Mouse (Mus musculus) heart, embryonic 16.5 days (tissue): ENCODE results near the gene Zfp358. TPM values are rescaled to one million over a fixed set of nuclear protein-coding genes. Genes with fewer than 3 reads are reported as not detected.

Source experiments
- ATAC-seq: fragments of 200-750 bp; cut with Nextera tagmentation; replicated peaks from 2 replicates; pipeline ENCODE4 v1.8.0; 2017; ENCODE audit warnings: moderate number of reproducible peaks; ENCODE audit not compliant: insufficient read depth, low FRiP score; ENCODE audit errors: extremely low read depth
- H3K27ac ChIP-seq: fragments of 300-500 bp; sonication (generic); 2 replicates; pipeline ENCODE4 v1.5.1; 2014; ENCODE audit warnings: mild to moderate bottlenecking, low read length, control low read depth, moderate library complexity
- H3K27me3 ChIP-seq: fragments of 300-500 bp; sonication (generic); 2 replicates; pipeline ENCODE4 v1.6.1; 2014; ENCODE audit warnings: low read length, mixed read lengths; ENCODE audit not compliant: control insufficient read depth, insufficient read depth
- H3K36me3 ChIP-seq: fragments of 300-500 bp; sonication (generic); 2 replicates; pipeline ENCODE4 v1.6.1; 2014; ENCODE audit not compliant: control insufficient read depth, insufficient read depth
- H3K4me1 ChIP-seq: fragments of 300-500 bp; sonication (generic); 2 replicates; pipeline ENCODE4 v1.6.1; 2014; ENCODE audit warnings: low read length, mixed read lengths; ENCODE audit not compliant: control insufficient read depth, insufficient read depth
- H3K4me2 ChIP-seq: fragments of 300-500 bp; sonication (generic); 2 replicates; pipeline ENCODE4 v1.6.1; 2014; ENCODE audit warnings: low read depth, mild to moderate bottlenecking, control low read depth, low read length
- H3K4me3 ChIP-seq: fragments of 300-500 bp; sonication (generic); 2 replicates; pipeline ENCODE4 v1.5.1; 2014; ENCODE audit warnings: mild to moderate bottlenecking, control low read depth, low read length
- H3K9ac ChIP-seq: fragments of 300-500 bp; sonication (generic); 2 replicates; pipeline ENCODE4 v1.6.1; 2014; ENCODE audit warnings: low read length, control low read depth
- H3K9me3 ChIP-seq: fragments of 300-500 bp; sonication (generic); replicated peaks from 2 replicates; pipeline ENCODE4 v1.6.1; 2016; ENCODE audit warnings: low read length; ENCODE audit not compliant: control insufficient read depth
- WGBS: fragments of 180-500 bp; shearing (Covaris S2); extraction: QIAGEN DNeasy Blood & Tissue Kit; methylation state at CpG from one replicate; pipeline ENCODE4 v1.1.7; 2014; 5-methylcytosine and 5-hydroxymethylcytosine counted together
- polyA plus RNA-seq: library from polyadenylated mRNA; unstranded; fragments of >200 nt; fragmentation: Nextera tagmentation; extraction: Ambion mirVana; gene quantifications from 2 replicates; pipeline ENCODE4 v1.2.1, GENCODE M21; 2015

Zfp358 gene
- polyA plus RNA-seq, 1 experiment from 2014 or later = 30.8 TPM

DNA sequence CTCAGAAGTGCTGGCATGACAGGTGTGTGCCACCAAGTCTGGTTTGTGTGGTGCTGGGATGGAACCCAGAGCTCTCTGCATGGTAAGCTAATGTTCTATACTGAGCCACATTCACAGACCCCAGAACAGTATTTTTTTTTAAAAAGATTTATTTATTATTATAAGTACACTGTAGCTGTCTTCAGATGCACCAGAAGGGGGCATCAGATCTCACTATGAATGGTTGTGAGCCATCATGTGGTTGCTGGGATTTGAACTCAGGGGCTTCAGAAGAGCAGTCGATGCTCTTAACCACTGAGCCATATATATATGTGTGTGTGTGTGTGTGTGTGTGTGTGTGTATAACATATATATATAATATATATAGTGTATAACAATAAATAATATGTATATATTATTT lies 24.1 kb upstream of the Zfp358 start:
- Histone ChIP-seq H3K4me1 (peaks cover 4% of the 10 kb centered on the region), H3K4me2 (no peak overlapping the region), H3K27ac (no peak overlapping the region), H3K9ac (no peak overlapping the region), H3K9me3 (no peaks in the 10 kb centered on the region), H3K36me3 (no peaks in the 10 kb centered on the region), H3K27me3 (no peaks in the 10 kb centered on the region), H3K4me3 (no peak overlapping the region)
- WGBS = 100% methylated on average over 1 of the region's 1 CpGs
- ATAC-seq = no peak

GRCm38 (mm10) chr8:3470562-3470961 lies 22.4 kb upstream of the Zfp358 start, which contains the start of gene Tex45:
Gene Tex45, plus strand, starts transcription at chr8:3470862.
- Histone ChIP-seq H3K4me2 (no peak within 1 kb of the TSS), H3K9ac (no peak within 1 kb of the TSS), H3K27ac (no peak within 1 kb of the TSS), H3K4me3 (no peak within 1 kb of the TSS), H3K27me3 (peaks cover 2% of the 10 kb centered on the region; the same call in 1 of the 2 replicates), H3K36me3 (no peaks in the 10 kb centered on the region), H3K4me1 (peaks cover 4% of the 10 kb centered on the region), H3K9me3 (no peaks in the 10 kb centered on the region)
- no peak for ATAC-seq

DNA sequence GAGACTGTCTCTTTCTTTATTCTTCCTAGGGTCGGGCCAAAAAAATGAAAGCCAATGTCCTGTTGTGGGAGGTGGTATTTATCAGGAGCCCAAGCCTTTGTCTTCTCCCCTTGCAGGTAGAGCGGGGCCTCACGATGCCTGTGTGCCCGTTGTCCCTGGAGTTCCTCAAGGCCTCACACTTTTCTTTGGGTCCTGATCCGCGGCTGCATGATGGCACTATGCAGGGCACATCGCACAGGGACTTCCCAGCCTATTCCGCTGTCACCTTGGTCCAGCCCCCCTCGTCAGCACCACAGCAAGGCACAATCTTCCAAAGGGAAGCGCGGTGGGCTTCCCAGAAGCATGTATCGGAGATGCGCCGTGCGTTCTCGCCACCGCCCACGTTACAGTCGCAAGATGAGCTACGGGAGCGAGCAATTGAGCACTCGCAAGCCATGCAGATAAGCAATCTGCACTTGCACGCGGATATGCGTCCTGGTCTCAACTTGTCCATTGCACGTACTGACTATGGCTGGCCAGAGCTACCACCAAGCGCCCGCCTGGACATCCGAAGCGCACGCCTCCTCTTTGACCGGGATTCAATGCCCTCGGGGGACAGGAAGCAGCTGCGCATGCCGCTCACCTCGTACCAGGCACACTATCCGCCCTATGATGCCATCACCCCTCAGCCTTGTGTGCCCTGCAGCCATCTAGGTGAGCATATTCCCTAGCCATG lies 17.1 kb upstream of the Zfp358 start:
- H3K36me3 ChIP-seq = no peaks in the 10 kb centered on the region
- peaks cover 4% of the 10 kb centered on the region; the same call in 1 of the 2 replicates for H3K27me3 ChIP-seq
- H3K9me3 ChIP-seq = no peaks in the 10 kb centered on the region
- no peak for ATAC-seq
- WGBS = 21% methylated on average over 37 of the region's 37 CpGs
- H3K4me1 ChIP-seq = peaks cover 4% of the 10 kb centered on the region; the same call in 1 of the 2 replicates
- H3K9ac ChIP-seq = peak overlapping the region; percentile 45
- peak overlapping the region; percentile 73 for H3K4me2 ChIP-seq
- peak overlapping the region; percentile 45 for H3K4me3 ChIP-seq
- H3K27ac ChIP-seq = no peak overlapping the region

- H3K9me3 ChIP-seq = no peaks in the 10 kb centered on the region
- H3K9ac ChIP-seq = no peak overlapping the region
- H3K4me3 ChIP-seq = no peak overlapping the region
- WGBS = 55% methylated on average over 4 of the region's 4 CpGs
- no peak overlapping the region for H3K27ac ChIP-seq
- H3K27me3 ChIP-seq = peaks cover 6% of the 10 kb centered on the region; the same call in 1 of the 2 replicates
- H3K36me3 ChIP-seq = no peaks in the 10 kb centered on the region
- no peak overlapping the region for H3K4me2 ChIP-seq
- no peak for ATAC-seq
- peaks cover 4% of the 10 kb centered on the region; the same call in 1 of the 2 replicates for H3K4me1 ChIP-seq
Measured at GRCm38 (mm10) chr8:3480221-3480785, 12.6 kb upstream of the Zfp358 start.

DNA sequence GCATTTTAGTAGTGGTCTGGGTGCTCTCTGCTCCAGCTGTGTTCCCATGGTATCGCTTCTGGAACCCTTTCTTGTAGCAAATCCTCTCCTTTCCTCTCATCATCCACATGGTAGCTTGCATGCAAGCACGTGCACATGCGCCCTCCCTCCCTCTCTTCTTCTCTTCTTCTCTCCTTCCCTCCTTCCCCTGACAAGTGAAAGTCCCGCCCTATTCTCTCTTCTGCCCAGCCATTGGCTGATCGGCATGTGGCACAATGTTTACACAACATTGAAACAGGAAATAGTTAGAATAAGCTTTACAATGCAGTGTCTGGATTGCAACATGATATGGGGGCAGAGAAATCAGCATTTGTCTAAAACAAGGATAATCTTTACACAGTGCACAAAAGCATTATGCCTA lies 11.3 kb upstream of the Zfp358 start:
- H3K4me1 ChIP-seq = no peaks in the 10 kb centered on the region
- H3K4me2 ChIP-seq = no peak overlapping the region
- H3K36me3 ChIP-seq = no peaks in the 10 kb centered on the region
- ATAC-seq = no peak
- WGBS = 57% methylated on average over 5 of the region's 5 CpGs
- no peak overlapping the region for H3K4me3 ChIP-seq
- H3K27ac ChIP-seq = no peak overlapping the region
- H3K9ac ChIP-seq = no peak overlapping the region
- H3K27me3 ChIP-seq = 0 out of 2 replicates have a peak, but pooled peaks cover 2% of the 10 kb centered on the region
- no peaks in the 10 kb centered on the region for H3K9me3 ChIP-seq

GRCm38 (mm10) chr8:3482240-3482740 lies 10.6 kb upstream of the Zfp358 start:
- 0 out of 2 replicates have a peak, but pooled peaks cover 2% of the 10 kb centered on the region for H3K27me3 ChIP-seq
- no peak for ATAC-seq
- no peaks in the 10 kb centered on the region for H3K4me1 ChIP-seq
- no peaks in the 10 kb centered on the region for H3K9me3 ChIP-seq
- WGBS = 77% methylated on average over 22 of the region's 22 CpGs
- H3K4me3 ChIP-seq = no peak overlapping the region
- H3K4me2 ChIP-seq = no peak overlapping the region
- no peaks in the 10 kb centered on the region for H3K36me3 ChIP-seq
- no peak overlapping the region for H3K27ac ChIP-seq
- no peak overlapping the region for H3K9ac ChIP-seq

DNA sequence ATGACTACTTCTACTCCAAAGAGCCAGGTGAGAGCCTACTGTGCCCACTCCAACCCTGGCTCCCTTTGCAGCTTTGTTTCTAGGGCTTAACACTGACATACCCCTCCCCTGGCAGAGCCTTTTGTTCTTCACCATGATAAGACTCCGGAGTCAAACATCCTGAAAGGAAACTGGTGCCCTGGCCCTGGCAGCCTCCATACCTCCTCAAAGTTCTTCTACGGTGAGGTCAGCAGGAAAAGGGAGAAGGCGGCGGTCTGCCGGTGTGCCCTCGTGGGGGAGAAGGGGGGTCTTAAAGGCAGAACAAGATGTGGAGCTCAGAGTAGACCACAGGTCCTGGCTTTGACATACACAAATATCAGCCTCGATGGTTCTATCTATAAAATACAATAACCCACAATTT lies 9.4 kb upstream of the Zfp358 start:
- 58% methylated on average over 7 of the region's 7 CpGs for WGBS
- H3K4me1 ChIP-seq = no peaks in the 10 kb centered on the region
- no peak for ATAC-seq
- no peak overlapping the region for H3K27ac ChIP-seq
- no peak overlapping the region for H3K4me2 ChIP-seq
- H3K9me3 ChIP-seq = no peaks in the 10 kb centered on the region
- H3K9ac ChIP-seq = no peak overlapping the region
- H3K4me3 ChIP-seq = no peak overlapping the region
- 0 out of 2 replicates have a peak, but pooled peaks cover 2% of the 10 kb centered on the region for H3K27me3 ChIP-seq
- H3K36me3 ChIP-seq = no peaks in the 10 kb centered on the region

GRCm38 (mm10) chr8:3485192-3485591 lies 7.7 kb upstream of the Zfp358 start:
- no peak overlapping the region for H3K4me2 ChIP-seq
- no peak overlapping the region for H3K9ac ChIP-seq
- H3K9me3 ChIP-seq = no peaks in the 10 kb centered on the region
- H3K27ac ChIP-seq = no peak overlapping the region
- ATAC-seq = no peak
- WGBS = 24% methylated on average over 5 of the region's 5 CpGs
- H3K4me3 ChIP-seq = no peak overlapping the region
- H3K36me3 ChIP-seq = no peaks in the 10 kb centered on the region
- 0 out of 2 replicates have a peak, but pooled peaks cover 2% of the 10 kb centered on the region for H3K27me3 ChIP-seq
- no peaks in the 10 kb centered on the region for H3K4me1 ChIP-seq

GRCm38 (mm10) chr8:3493845-3494208 lies 889 bp downstream of the Zfp358 start:
- Histone ChIP-seq H3K4me1 (peaks cover 8% of the 10 kb centered on the region), H3K36me3 (peaks cover 24% of the 10 kb centered on the region), H3K4me3 (peak overlapping the region; percentile 98), H3K4me2 (peak overlapping the region; percentile 74), H3K27ac (peak overlapping the region; percentile 84; the same call in 1 of the 2 replicates), H3K27me3 (no peaks in the 10 kb centered on the region), H3K9ac (peak overlapping the region; percentile 100), H3K9me3 (no peaks in the 10 kb centered on the region)
- ATAC-seq = 0 out of 2 replicates have a peak, but pooled peaks have one; percentile 2
- WGBS = 22% methylated on average over 6 of the region's 6 CpGs
